Mouse (Mus musculus): ENCODE measurements around the gene Bmpr1a. TPM values are rescaled to one million over a fixed set of nuclear protein-coding genes. Genes with fewer than 3 reads are reported as not detected.

Bmpr1a gene
- polyA plus RNA-seq (2016; fragmentation: Nextera tagmentation; extraction: Ambion mirVana) = 48.0 and 48.9 TPM in 2 replicates

DNA sequence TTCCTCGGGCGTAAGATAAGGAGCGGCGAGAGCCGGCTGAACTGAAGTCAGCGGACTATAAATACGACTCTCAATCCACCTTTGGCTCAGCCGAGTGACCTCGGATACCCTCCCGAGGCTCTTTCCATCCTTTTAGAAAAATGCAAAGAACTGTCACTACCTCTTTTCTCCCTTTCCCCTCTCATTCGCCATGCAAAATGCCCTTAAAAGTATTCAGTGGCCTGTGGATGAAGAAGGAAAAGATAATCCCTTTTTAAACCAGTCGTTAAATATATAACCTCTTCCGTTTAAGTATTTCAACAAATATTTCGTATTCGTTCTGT lies at the start of gene Bmpr1a:
Gene Bmpr1a, minus strand, starts transcription at position 17 of the 323 bp plus-strand sequence.
- Histone ChIP-seq H3K27ac (peak within 1 kb of the TSS; percentile 100), H3K9me3 (no peaks in the 10 kb centered on the region), H3K27me3 (ENCODE audit: insufficient read depth, poor library complexity, severe bottlenecking) (no peaks in the 10 kb centered on the region), H3K4me3 (peak within 1 kb of the TSS; percentile 96), H3K36me3 (no peaks in the 10 kb centered on the region), H3K4me1 (peaks cover 53% of the 10 kb centered on the region)
- no peak for DNase-seq (ENCODE audit: low spot score)
- 10% methylated on average over 15 of the region's 15 CpGs for WGBS

DNA sequence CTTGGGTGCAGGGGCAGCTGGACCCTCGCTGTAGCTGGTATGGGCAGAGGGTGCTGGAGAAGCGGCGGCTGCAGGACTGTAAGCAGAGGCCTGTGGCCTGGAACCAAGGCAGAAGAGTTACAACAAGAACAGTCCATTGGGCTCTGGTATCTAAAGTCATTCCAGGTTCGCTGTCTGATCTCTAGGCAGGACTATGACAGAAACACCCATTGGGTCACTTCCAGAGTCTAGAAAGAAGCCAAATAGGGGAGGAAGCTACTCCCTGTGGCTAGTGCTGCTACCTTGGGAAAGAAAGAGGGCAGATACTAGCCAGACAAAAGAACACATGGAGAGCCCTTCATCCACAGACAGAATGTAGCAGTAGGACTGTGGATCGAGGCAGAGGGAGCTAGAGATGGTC lies 49.1 kb upstream of the Bmpr1a start:
- Histone ChIP-seq H3K27me3 (ENCODE audit: insufficient read depth, poor library complexity, severe bottlenecking) (no peaks in the 10 kb centered on the region), H3K4me3 (no peak overlapping the region), H3K27ac (no peak overlapping the region), H3K9me3 (no peaks in the 10 kb centered on the region), H3K4me1 (peaks cover 52% of the 10 kb centered on the region), H3K36me3 (peaks cover 58% of the 10 kb centered on the region)
- 86% methylated on average over 5 of the region's 5 CpGs for WGBS
- DNase-seq (ENCODE audit: low spot score) = no peak

DNA sequence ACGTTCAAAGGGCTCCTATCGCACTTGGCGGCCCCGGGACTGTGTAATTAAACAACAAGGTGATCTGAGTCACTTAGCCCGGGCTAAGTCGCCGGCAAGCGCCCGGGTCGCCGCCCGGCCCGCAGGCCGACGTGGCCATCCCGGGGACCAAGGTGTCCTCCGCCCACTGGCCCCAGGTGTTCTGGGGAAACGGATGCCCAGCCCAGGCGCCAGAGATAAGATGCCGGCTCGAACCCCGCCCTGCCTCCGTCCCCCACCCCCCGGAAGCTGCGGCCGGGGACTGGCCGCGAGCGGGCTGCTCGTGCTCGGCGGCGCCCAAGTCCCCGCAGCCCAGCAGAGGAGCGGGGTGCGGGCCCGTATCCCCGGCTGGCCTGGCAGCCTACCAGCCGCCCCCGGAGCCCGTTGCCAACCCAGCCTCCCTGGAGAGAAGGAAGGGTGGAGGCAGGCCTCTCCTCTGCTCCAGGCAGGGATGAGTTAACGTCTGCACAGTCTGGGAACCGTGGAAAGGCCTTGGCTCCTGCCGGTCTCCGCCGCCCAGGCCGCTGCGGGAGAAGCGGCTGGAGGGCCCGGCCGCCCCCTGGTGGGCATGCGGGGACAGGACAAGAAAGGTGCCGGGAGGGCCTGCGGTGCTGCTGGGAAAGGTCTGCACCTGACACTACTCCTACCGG lies 46.0 kb upstream of the Bmpr1a start:
- Histone ChIP-seq H3K27ac (peak overlapping the region; percentile 89), H3K9me3 (no peaks in the 10 kb centered on the region), H3K4me1 (peaks cover 69% of the 10 kb centered on the region), H3K36me3 (peaks cover 46% of the 10 kb centered on the region), H3K4me3 (peak overlapping the region; percentile 72), H3K27me3 (ENCODE audit: insufficient read depth, poor library complexity, severe bottlenecking) (no peaks in the 10 kb centered on the region)
- WGBS = under 1% methylated on average over 55 of the region's 55 CpGs
- peak; percentile 91 for DNase-seq (ENCODE audit: low spot score)

DNA sequence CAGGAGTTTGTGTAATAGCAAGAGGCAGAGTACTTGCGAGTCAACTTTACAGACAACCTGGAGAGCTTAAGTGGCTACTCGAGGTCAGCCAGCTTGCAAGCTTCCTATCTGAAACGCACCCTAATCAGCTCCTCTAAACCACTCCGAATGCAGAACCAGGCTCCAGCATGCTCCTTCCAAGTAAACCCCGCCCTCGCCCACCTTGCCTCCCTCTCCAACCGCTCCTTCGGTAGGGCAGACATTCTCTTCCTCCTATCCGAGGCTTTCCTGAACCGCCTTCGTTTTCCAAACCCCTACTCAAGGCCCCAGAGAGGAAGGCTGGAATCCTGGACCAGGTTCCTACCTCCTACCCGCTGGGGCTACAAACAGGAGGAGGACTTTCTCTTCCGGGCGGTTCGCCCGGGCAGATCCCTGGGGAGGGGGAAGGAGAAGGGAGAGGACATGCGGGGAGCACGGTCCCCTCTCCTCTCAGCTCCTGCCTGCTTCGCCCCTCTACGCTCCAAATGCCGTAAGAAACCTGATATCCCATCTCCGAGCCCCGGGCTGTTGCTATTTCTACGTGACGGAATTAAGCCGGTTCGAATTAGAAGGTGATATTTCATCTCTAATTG lies 45.4 kb upstream of the Bmpr1a start:
- H3K27ac ChIP-seq = peak overlapping the region; percentile 89

DNA sequence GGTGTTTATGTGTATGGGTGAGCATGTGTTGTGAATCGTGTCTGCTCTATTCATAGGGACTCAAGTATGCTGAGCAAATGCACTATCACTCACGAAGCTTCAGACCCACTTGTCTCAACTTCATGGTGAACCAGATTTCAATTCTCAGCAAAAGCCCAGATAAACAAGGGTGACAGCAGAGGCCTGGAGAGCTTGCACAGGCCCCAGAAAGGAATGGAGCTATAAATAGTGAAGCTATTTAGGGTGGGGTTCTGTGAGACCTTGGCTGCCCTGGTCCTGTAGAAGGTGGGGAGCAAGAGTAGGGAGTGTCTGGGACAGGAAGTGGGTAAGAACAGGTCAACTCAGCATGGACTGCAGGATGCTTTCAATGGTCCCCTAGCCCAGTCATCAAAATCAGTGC lies 41.4 kb upstream of the Bmpr1a start:
- peak overlapping the region; percentile 75 for H3K27ac ChIP-seq
- H3K36me3 ChIP-seq = peaks cover 54% of the 10 kb centered on the region
- H3K27me3 ChIP-seq (ENCODE audit: insufficient read depth, poor library complexity, severe bottlenecking) = peaks cover 5% of the 10 kb centered on the region; the same call in 1 of the 2 replicates

More for the DNA sequence above, 45.4 kb upstream of the Bmpr1a start:
- DNase-seq (ENCODE audit: low spot score) = no peak
- H3K27me3 ChIP-seq (ENCODE audit: insufficient read depth, poor library complexity, severe bottlenecking) = no peaks in the 10 kb centered on the region
- peak overlapping the region; percentile 72 for H3K4me3 ChIP-seq
- H3K4me1 ChIP-seq = peaks cover 72% of the 10 kb centered on the region
- peaks cover 46% of the 10 kb centered on the region for H3K36me3 ChIP-seq
- no peaks in the 10 kb centered on the region for H3K9me3 ChIP-seq
- WGBS = 2% methylated on average over 27 of the region's 27 CpGs

DNA sequence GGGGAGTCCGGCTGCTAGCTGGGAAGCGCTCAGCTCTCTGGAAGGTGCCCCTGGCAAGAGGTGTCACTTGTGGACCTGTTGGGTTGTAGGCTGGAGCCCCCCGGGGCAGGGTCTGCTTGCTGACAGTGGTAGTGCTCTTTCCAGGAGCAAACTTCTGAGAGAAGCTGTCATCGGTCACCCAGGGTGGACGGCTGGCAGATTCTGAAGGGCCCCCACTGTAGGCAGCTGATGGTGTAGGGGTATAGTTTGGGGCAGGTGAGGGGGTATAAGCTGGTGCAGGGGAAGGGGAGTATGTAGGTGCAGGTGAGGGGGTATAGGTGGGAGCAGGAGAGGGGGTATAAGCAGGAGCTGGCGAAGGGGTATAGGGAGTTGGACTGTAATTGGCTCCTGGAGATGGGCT lies 40.9 kb upstream of the Bmpr1a start:
- DNase-seq (ENCODE audit: low spot score) = no peak
- WGBS = 62% methylated on average over 6 of the region's 6 CpGs
- Histone ChIP-seq H3K9me3 (no peaks in the 10 kb centered on the region), H3K4me1 (peaks cover 63% of the 10 kb centered on the region), H3K27me3 (ENCODE audit: insufficient read depth, poor library complexity, severe bottlenecking) (peaks cover 5% of the 10 kb centered on the region; the same call in 1 of the 2 replicates), H3K36me3 (peaks cover 57% of the 10 kb centered on the region), H3K4me3 (0 out of 2 replicates have a peak overlapping the region, but pooled peaks have one; percentile 1), H3K27ac (peak overlapping the region; percentile 78)

More for the DNA sequence above, 41.4 kb upstream of the Bmpr1a start:
- WGBS = 42% methylated on average over 2 of the region's 2 CpGs
- no peak for DNase-seq (ENCODE audit: low spot score)
- Histone ChIP-seq H3K4me1 (peaks cover 68% of the 10 kb centered on the region), H3K9me3 (no peaks in the 10 kb centered on the region), H3K4me3 (no peak overlapping the region)

DNA sequence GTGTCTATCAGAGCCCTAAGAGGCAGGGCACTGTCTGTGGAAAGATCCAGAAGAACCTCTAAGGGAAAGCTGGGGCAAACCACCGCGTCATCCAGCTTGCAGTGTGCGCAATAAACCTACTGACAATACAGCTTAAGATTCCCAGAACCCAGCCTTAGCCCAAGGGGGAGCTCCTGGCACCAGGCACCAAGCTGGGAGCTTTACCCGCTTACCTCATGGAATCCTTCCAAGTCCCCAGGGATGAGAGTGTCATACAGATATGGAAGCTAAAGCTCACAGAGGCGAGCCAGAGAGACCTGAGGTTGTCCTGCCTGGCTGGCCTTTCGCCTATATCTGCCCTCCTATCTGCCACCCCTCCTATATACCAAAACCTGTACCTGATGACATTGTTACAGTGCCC lies 40.5 kb upstream of the Bmpr1a start:
- DNase-seq (ENCODE audit: low spot score) = no peak
- peaks cover 5% of the 10 kb centered on the region; the same call in 1 of the 2 replicates for H3K27me3 ChIP-seq (ENCODE audit: insufficient read depth, poor library complexity, severe bottlenecking)
- WGBS = 64% methylated on average over 6 of the region's 6 CpGs
- peaks cover 58% of the 10 kb centered on the region for H3K4me1 ChIP-seq
- H3K4me3 ChIP-seq = 0 out of 2 replicates have a peak overlapping the region, but pooled peaks have one; percentile 1
- no peaks in the 10 kb centered on the region for H3K9me3 ChIP-seq
- peaks cover 59% of the 10 kb centered on the region for H3K36me3 ChIP-seq
- peak overlapping the region; percentile 78 for H3K27ac ChIP-seq

DNA sequence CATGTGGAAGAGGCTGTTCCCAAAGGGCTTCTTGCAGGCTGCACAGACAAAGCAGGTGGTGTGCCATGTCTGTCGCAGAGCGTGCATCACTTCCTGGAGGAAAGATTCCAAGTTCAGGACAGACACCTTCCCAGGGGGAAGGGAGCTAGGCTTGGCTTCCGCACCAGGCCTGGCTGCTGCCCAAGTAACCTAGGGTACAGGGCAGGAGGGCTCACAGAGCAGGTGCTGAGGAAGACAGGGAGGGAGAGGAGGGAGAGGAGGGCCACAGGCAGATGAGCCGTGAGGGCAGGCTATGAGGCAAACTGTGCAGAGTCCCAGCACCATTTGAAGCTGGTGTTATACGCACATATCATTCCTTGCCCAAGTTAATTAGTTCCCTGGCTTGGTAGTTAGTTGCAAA lies 38.8 kb upstream of the Bmpr1a start:
- 87% methylated on average over 5 of the region's 5 CpGs for WGBS
- H3K36me3 ChIP-seq = peaks cover 74% of the 10 kb centered on the region
- no peak for DNase-seq (ENCODE audit: low spot score)

DNA sequence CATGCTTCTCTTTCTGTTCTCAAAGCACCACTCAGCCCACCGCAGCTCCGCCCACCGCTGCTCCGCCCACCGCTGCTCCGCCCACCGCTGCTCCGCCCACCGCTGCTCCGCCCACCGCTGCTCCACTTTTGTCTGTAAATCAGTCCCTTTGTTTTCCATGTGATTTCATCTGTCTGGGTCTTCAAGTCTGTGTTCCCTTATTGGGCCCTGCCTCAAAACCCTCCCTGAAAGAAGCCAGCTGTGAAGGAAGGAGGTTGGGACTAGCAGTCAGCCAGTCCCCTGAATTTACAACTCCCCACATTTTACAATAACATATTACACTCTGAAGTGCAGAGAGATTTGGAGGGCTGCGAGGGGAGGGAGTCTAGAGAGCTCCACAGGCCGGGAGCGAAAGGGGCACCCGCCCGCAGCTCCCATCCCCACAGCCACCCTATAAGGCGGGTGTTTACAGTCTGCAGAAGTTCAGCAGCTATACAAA lies 37.6 kb upstream of the Bmpr1a start:
- peaks cover 82% of the 10 kb centered on the region for H3K36me3 ChIP-seq
- H3K27ac ChIP-seq = peak overlapping the region; percentile 65; the same call in 1 of the 2 replicates
- no peaks in the 10 kb centered on the region for H3K9me3 ChIP-seq
- H3K27me3 ChIP-seq (ENCODE audit: insufficient read depth, poor library complexity, severe bottlenecking) = peaks cover 5% of the 10 kb centered on the region; the same call in 1 of the 2 replicates
- no peak for DNase-seq (ENCODE audit: low spot score)
- 22% methylated on average over 12 of the region's 17 CpGs for WGBS
- peaks cover 43% of the 10 kb centered on the region for H3K4me1 ChIP-seq
- no peak overlapping the region for H3K4me3 ChIP-seq

More for the DNA sequence above, 38.8 kb upstream of the Bmpr1a start:
- H3K4me1 ChIP-seq = peaks cover 46% of the 10 kb centered on the region
- peaks cover 5% of the 10 kb centered on the region; the same call in 1 of the 2 replicates for H3K27me3 ChIP-seq (ENCODE audit: insufficient read depth, poor library complexity, severe bottlenecking)
- no peaks in the 10 kb centered on the region for H3K9me3 ChIP-seq
- no peak overlapping the region for H3K27ac ChIP-seq
- H3K4me3 ChIP-seq = no peak overlapping the region

DNA sequence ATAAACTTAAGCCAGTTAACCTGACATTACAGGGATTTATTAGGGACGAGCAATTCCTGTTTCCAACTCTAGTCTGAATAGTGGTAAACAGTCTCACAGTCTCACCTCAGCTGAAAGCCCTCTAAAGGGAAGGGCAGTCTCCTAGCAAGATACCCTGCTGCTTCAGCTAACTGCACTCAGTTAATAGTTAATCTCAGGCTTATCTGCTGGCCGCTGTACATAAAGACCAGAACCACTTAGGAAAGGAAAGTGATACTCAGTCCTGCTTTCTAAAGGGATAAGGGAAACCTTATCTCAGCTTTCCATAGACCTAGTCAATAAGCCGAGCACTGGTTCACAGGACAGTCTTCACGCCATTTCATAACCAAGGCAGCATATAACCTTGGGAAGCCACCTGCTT lies 32.7 kb upstream of the Bmpr1a start:
- 40% methylated on average over 4 of the region's 4 CpGs for WGBS
- Histone ChIP-seq H3K9me3 (no peaks in the 10 kb centered on the region), H3K27me3 (ENCODE audit: insufficient read depth, poor library complexity, severe bottlenecking) (no peaks in the 10 kb centered on the region), H3K36me3 (peaks cover 95% of the 10 kb centered on the region), H3K27ac (0 out of 2 replicates have a peak overlapping the region, but pooled peaks have one; percentile 6), H3K4me3 (no peak overlapping the region), H3K4me1 (peaks cover 10% of the 10 kb centered on the region; the same call in 1 of the 2 replicates)
- DNase-seq (ENCODE audit: low spot score) = no peak

DNA sequence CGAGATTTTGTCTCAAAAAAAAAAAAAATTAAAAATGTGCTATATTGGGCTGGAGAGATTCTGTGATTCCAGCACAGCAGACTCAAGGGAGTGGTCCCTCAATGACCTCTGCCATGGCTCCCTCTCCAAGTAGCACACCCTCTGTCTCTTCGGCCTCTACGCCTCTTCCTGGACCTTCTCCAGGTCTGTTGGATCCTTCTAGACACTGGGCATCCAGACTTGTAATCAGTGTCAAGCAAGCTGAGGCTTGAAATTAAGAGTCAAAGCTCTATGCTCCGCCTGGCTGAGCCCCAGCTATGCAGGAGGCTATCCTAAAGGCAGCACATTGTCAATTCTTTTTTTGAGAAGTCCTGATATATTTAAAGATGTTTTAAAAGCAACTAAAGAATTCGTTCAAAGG lies 30.4 kb upstream of the Bmpr1a start:
- no peaks in the 10 kb centered on the region for H3K27me3 ChIP-seq (ENCODE audit: insufficient read depth, poor library complexity, severe bottlenecking)
- no peak overlapping the region for H3K27ac ChIP-seq
- H3K9me3 ChIP-seq = no peaks in the 10 kb centered on the region
- 78% methylated on average over 5 of the region's 5 CpGs for WGBS
- no peak for DNase-seq (ENCODE audit: low spot score)
- peaks cover 6% of the 10 kb centered on the region; the same call in 1 of the 2 replicates for H3K4me1 ChIP-seq
- H3K4me3 ChIP-seq = no peak overlapping the region
- peaks cover 94% of the 10 kb centered on the region for H3K36me3 ChIP-seq

DNA sequence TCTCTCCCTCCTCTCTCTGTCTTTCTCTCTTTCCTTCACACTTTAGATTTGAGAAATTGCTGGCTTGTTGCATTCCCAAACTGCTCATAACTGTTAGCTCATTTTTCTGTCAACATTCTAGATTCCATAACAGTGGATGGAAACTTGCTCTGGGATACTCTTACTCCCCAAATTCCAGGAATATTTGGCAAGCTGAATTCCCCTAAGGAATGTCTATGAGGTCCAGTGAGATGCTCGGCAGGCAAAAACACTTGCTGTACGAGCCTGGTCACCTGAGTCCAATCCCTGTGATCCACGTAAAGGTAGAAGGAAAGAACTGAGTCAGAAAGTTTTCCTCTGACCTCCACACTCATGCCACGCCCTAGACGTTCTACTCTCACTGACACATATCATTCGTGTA lies 29.4 kb upstream of the Bmpr1a start:
- no peaks in the 10 kb centered on the region for H3K9me3 ChIP-seq
- 74% methylated on average over 6 of the region's 6 CpGs for WGBS
- H3K4me1 ChIP-seq = peaks cover 9% of the 10 kb centered on the region; the same call in 1 of the 2 replicates
- no peak overlapping the region for H3K27ac ChIP-seq
- DNase-seq (ENCODE audit: low spot score) = no peak
- H3K27me3 ChIP-seq (ENCODE audit: insufficient read depth, poor library complexity, severe bottlenecking) = no peaks in the 10 kb centered on the region
- H3K4me3 ChIP-seq = no peak overlapping the region
- H3K36me3 ChIP-seq = peaks cover 91% of the 10 kb centered on the region

DNA sequence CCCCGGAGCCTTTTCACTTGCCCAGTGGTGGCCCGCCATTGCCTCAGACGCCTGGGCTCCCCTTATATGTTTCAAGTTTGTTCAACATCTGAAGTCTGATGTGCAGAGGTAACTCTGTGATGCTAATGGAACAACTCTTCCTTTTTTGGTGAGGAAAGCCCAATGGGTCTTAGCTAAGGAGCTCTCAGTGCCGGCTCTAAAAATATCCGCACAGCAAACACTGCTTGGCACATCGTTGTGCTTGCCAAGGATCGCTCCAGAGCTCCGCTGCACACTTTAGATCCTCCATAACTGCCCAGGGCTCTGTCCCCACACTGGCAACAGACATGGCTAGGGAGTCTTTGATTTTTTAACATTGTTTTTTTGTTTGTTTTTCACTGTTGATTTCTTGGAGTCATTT lies 25.7 kb upstream of the Bmpr1a start:
- no peak for DNase-seq (ENCODE audit: low spot score)
- Histone ChIP-seq H3K36me3 (peaks cover 56% of the 10 kb centered on the region), H3K4me1 (0 out of 2 replicates have a peak, but pooled peaks cover 4% of the 10 kb centered on the region), H3K27ac (peak overlapping the region; percentile 17), H3K27me3 (ENCODE audit: insufficient read depth, poor library complexity, severe bottlenecking) (no peaks in the 10 kb centered on the region), H3K9me3 (no peaks in the 10 kb centered on the region), H3K4me3 (no peak overlapping the region)
- WGBS = 52% methylated on average over 8 of the region's 8 CpGs
